Mouse (Mus musculus) right cerebral cortex, postnatal 25 days (tissue): ENCODE measurements around the gene Zc3h12a.

Experiments
- DNase-seq: peaks from one replicate; pipeline ENCODE4 v3.0.0; 2022

Zc3h12a gene

GRCm38 (mm10) chr4:125127305-125128084, at the start of gene Zc3h12a:
TSS of gene Zc3h12a (minus strand) at chr4:125127840.
- peak; percentile 71 for DNase-seq

- DNase-seq: no peak
Measured at GRCm38 (mm10) chr4:125176639-125177165, 49.1 kb upstream of the Zc3h12a start.

- DNase-seq: no peak
Measured at GRCm38 (mm10) chr4:125176190-125176589, 48.5 kb upstream of the Zc3h12a start.

- DNase-seq: peak; percentile 11
Measured at GRCm38 (mm10) chr4:125175591-125175990, 48.0 kb upstream of the Zc3h12a start.

GRCm38 (mm10) chr4:125174516-125175185, 47.0 kb upstream of the Zc3h12a start:
- no peak for DNase-seq

- no peak for DNase-seq
Measured at GRCm38 (mm10) chr4:125173150-125173549, 45.5 kb upstream of the Zc3h12a start.

- peak; percentile 13 for DNase-seq
Measured at GRCm38 (mm10) chr4:125172736-125173135, 45.1 kb upstream of the Zc3h12a start.

- no peak for DNase-seq
Measured at GRCm38 (mm10) chr4:125167723-125168122, 40.1 kb upstream of the Zc3h12a start.

- no peak for DNase-seq
Measured at GRCm38 (mm10) chr4:125164861-125165260, 37.2 kb upstream of the Zc3h12a start.

GRCm38 (mm10) chr4:125162701-125163100, 35.1 kb upstream of the Zc3h12a start:
- no peak for DNase-seq

GRCm38 (mm10) chr4:125161392-125161791, 33.8 kb upstream of the Zc3h12a start:
- DNase-seq: no peak

- no peak for DNase-seq
Measured at GRCm38 (mm10) chr4:125160951-125161331, 33.3 kb upstream of the Zc3h12a start.

GRCm38 (mm10) chr4:125160320-125160950, 32.8 kb upstream of the Zc3h12a start:
- peak; percentile 89 for DNase-seq

- DNase-seq: no peak
Measured at GRCm38 (mm10) chr4:125158581-125159317, 31.1 kb upstream of the Zc3h12a start.

- DNase-seq: no peak
Measured at GRCm38 (mm10) chr4:125158081-125158480, 30.4 kb upstream of the Zc3h12a start.

GRCm38 (mm10) chr4:125157322-125157721, 29.7 kb upstream of the Zc3h12a start:
- DNase-seq: no peak

- DNase-seq: no peak
Measured at GRCm38 (mm10) chr4:125155646-125156045, 28.0 kb upstream of the Zc3h12a start.

GRCm38 (mm10) chr4:125153659-125154241, 26.1 kb upstream of the Zc3h12a start:
- no peak for DNase-seq

- no peak for DNase-seq
Measured at GRCm38 (mm10) chr4:125152469-125152868, 24.8 kb upstream of the Zc3h12a start.

- no peak for DNase-seq
Measured at GRCm38 (mm10) chr4:125149460-125149859, 21.8 kb upstream of the Zc3h12a start.

- no peak for DNase-seq
Measured at GRCm38 (mm10) chr4:125147970-125148369, 20.3 kb upstream of the Zc3h12a start.

GRCm38 (mm10) chr4:125145213-125145612, 17.6 kb upstream of the Zc3h12a start:
- DNase-seq: no peak
